32 mouse cellular contexts compared by ENCODE assay signal in the genomic region with DNA sequence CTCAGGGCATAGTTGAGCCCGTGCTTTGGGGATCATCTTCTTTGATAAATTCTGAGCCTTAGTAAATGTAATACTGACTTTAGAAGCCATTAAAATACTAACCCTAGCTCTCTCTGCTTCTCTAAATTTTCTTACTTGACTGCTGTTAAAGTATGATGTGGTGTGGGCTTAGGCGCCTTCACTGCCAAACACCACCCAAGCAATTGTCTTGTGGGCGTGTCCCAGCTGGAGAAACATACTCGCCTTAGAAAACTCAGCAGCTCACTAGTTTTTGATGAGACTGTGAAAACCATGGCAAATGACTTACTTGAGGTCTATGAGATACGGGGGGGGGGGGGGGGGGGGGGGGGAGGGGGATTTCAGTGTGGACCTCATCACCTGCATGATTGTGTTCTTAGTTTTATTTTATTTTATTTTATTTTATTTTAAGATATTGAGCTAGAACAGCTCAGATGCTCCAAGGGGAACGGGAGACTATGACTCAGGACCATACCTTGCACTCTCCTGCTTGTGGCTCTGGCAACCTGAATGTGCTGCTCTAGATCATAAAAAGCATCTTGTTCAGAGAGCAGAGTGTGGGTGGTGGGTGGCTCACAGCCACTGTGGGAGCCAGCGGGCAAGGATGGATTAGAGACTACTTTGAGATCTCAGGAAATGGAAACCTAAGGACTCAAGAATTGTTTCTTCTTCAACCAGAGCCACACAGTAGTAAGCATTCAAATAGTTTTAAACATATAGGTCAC. TPM values are rescaled to one million over a fixed set of nuclear protein-coding genes. Genes with fewer than 3 reads are reported as not detected.
A peak's percentile ranks its signal among the peaks of the same experiment; 100 is the strongest.
DNase-seq lines count a peak whose midpoint lies in the region; ATAC-seq and TF ChIP-seq lines count a peak whose summit lies in the region.
"Had no signal": no experiment of that assay in that cellular context is flagged by ENCODE, and none has a peak within 500 bp of the region (broad histone marks: within the 10 kb centered on the region; RNA-seq: fewer than 3 reads in every experiment).

No protein-coding gene starts in this region.

- H3K4me3 ChIP-seq in left cerebral cortex, adult 2 months = no peak overlapping the region
- H3K4me3 ChIP-seq in cortical plate, adult 2 months (ENCODE audit: insufficient read depth, low read length) = no peak overlapping the region
- H3K4me3 ChIP-seq: embryonic facial prominence, embryonic 12.5 days; embryonic facial prominence, embryonic 15.5 days; hindbrain, embryonic 10.5 days had no signal

- intact Hi-C loops in left cerebral cortex, adult 2 months (cut with DNase I) = loop anchor here (1.0 to 10.0 kb wide), 7 partner anchors 21 to 438 kb away; partner anchors contain the start of genes Abi2 and Raph1
- intact Hi-C loops in left cerebral cortex, postnatal 4 days (cut with DNase I) = no loop called here

- no peak for TF ChIP-seq POLR2A in cortical plate, adult 2 months (IDR thresholded peaks at IDR 0.05; ENCODE audit: extremely low read depth, insufficient read depth, low read length)

- peaks cover 4% of the 10 kb centered on the region; the same call in 1 of the 2 replicates for H3K4me1 ChIP-seq in cortical plate, adult 2 months (ENCODE audit: control insufficient read depth, insufficient read depth, low read length)
- H3K4me1 ChIP-seq: embryonic facial prominence, embryonic 12.5 days; embryonic facial prominence, embryonic 15.5 days had no signal

- TF ChIP-seq CTCF in left cerebral cortex, adult 2 months (IDR thresholded peaks at IDR 0.05) = no peak
- no peak for TF ChIP-seq CTCF in cortical plate, adult 2 months (IDR thresholded peaks at IDR 0.05; ENCODE audit: extremely low read depth, insufficient read depth, low read length)

- peak overlapping the region; percentile 88 for H3K27ac ChIP-seq in left cerebral cortex, adult 2 months
- peak overlapping the region; percentile 92 for H3K27ac ChIP-seq in cortical plate, adult 2 months (ENCODE audit: insufficient read depth, low read length)
- H3K27ac ChIP-seq: embryonic facial prominence, embryonic 12.5 days; embryonic facial prominence, embryonic 15.5 days; hindbrain, embryonic 10.5 days; hindbrain, embryonic 14.5 days; hindbrain, postnatal 0 days had no signal

- peak; percentile 81 for ATAC-seq in frontal cortex, adult (ENCODE audit: low TSS enrichment)
- ATAC-seq: forebrain, embryonic 14.5 days; forebrain, postnatal 0 days; hindbrain, postnatal 0 days; inflammation-experienced regulatory T-cells, adult 6 months; Patski had no signal

- no peak for DNase-seq in frontal cortex, postnatal 25 days (ENCODE audit: low spot score in 2 of 2)
- DNase-seq in left cerebral cortex, adult 2 months (ENCODE audit: extremely low spot score in 1 of 2, low spot score in 2 of 2) = no peak
- no peak for DNase-seq in left cerebral cortex, postnatal 4 days
- peak; percentile 38 for DNase-seq in right cerebral cortex, postnatal 25 days
- DNase-seq in right cerebral cortex, postnatal 4 days = no peak
- DNase-seq in natural killer cell, adult 2 months (ENCODE audit: low spot score in 2 of 2) = no peak
- DNase-seq: adrenal gland, adult 2 months; adrenal gland, postnatal 14 days; cerebellum, adult 18-20 months; cerebellum, adult 9-10 months; cerebellum, postnatal 14 days; forebrain, postnatal 0 days; gastrocnemius, postnatal 10 days; gastrocnemius, postnatal 36 days; heart, postnatal 36 days had no signal

RNA-seq across cellular contexts. Expression of gene Ctla4, which starts 41.3 kb away (rescaled TPM):
- total RNA-seq in left cerebral cortex, adult 2 months (2021) = not detected
- not detected for total RNA-seq in left cerebral cortex, postnatal 4 days (2021)
- 0.13 and 0.21 TPM in 2 replicates for polyA plus RNA-seq in cortical plate, adult 2 months (2012; rRNA removed)
- total RNA-seq: adrenal gland, adult 2 months; adrenal gland, postnatal 4 days; gastrocnemius, postnatal 10 days; granulocyte monocyte progenitor cell, adult 5-6 weeks; hindbrain, postnatal 0 days had no signal
- polyA plus RNA-seq: brain, embryonic 14.5 days; embryonic facial prominence, embryonic 12.5 days; embryonic facial prominence, embryonic 15.5 days; forebrain, embryonic 11.5 days; forebrain, embryonic 14.5 days; forebrain, postnatal 0 days; G1E; heart, embryonic 14.5 days; heart, postnatal 0 days; hindbrain, embryonic 10.5 days; hindbrain, embryonic 14.5 days; hindbrain, postnatal 0 days; Patski had no signal
